Mouse (Mus musculus): ENCODE data around the gene Bnc1. TPM values are rescaled to one million over a fixed set of nuclear protein-coding genes. Genes with fewer than 3 reads are reported as not detected.

The Bnc1 gene
- polyA plus RNA-seq, 2 experiments from 2014 or later = not detected

- no peak for ATAC-seq
These were observed 18.2 kb downstream of the Bnc1 start for GRCm38 (mm10) chr7:81973939-81974338.

GRCm38 (mm10) chr7:81973339-81973738, 18.8 kb downstream of the Bnc1 start:
- ATAC-seq = no peak

GRCm38 (mm10) chr7:81968975-81969374, 23.1 kb downstream of the Bnc1 start:
- no peak for ATAC-seq

- no peak for ATAC-seq
These were observed 23.6 kb downstream of the Bnc1 start for GRCm38 (mm10) chr7:81968451-81968850.

GRCm38 (mm10) chr7:81966195-81966594, 25.9 kb downstream of the Bnc1 start:
- ATAC-seq = no peak

- ATAC-seq = peak; percentile 32
These were observed 32.4 kb downstream of the Bnc1 start for GRCm38 (mm10) chr7:81959704-81960103.

GRCm38 (mm10) chr7:81954208-81954846, 37.8 kb downstream of the Bnc1 start:
- ATAC-seq = peak; percentile 82

- ATAC-seq = no peak
These were observed 41.6 kb downstream of the Bnc1 start for GRCm38 (mm10) chr7:81950499-81950898.

GRCm38 (mm10) chr7:81945398-81945797, 46.7 kb downstream of the Bnc1 start:
- ATAC-seq = no peak

GRCm38 (mm10) chr7:81934806-81935205, 57.3 kb downstream of the Bnc1 start:
- ATAC-seq = no peak

GRCm38 (mm10) chr7:81934267-81934745, 57.8 kb downstream of the Bnc1 start, which contains the start of gene Hdgfl3:
TSS of gene Hdgfl3 (minus strand) at chr7:81934473.
- ATAC-seq = peak; percentile 30

GRCm38 (mm10) chr7:81933601-81934266, 58.4 kb downstream of the Bnc1 start:
- ATAC-seq = peak; percentile 37

- peak; percentile 4 for ATAC-seq
These were observed 59.0 kb downstream of the Bnc1 start for GRCm38 (mm10) chr7:81933061-81933600.

- ATAC-seq = peak; percentile 77
These were observed 59.5 kb downstream of the Bnc1 start for GRCm38 (mm10) chr7:81932521-81933045.

- ATAC-seq = peak; percentile 64
These were observed 63.1 kb downstream of the Bnc1 start for GRCm38 (mm10) chr7:81928998-81929397.

- peak; percentile 66 for ATAC-seq
These were observed 70.6 kb downstream of the Bnc1 start for GRCm38 (mm10) chr7:81921379-81921952.

GRCm38 (mm10) chr7:81920314-81920713, 71.8 kb downstream of the Bnc1 start:
- ATAC-seq = no peak

- ATAC-seq = no peak
These were observed 73.8 kb downstream of the Bnc1 start for GRCm38 (mm10) chr7:81918316-81918715.

Other genes starting within 250 kb of the Bnc1 start
- gene Ramac, start 229.4 kb downstream of the Bnc1 start, polyA plus RNA-seq (2017; shearing (Covaris generic)) = 100 to 1,000 TPM; 159 to 170 TPM
- 10 to 100 TPM; 71.6 to 82.9 TPM for gene 3110040N11Rik, start 202.8 kb downstream of the Bnc1 start, polyA plus RNA-seq (2017; shearing (Covaris generic))
- gene Btbd1, start 162.9 kb downstream of the Bnc1 start, polyA plus RNA-seq (2017; shearing (Covaris generic)) = 10 to 100 TPM; 13.4 to 23.6 TPM
- gene Gm10160, start 136.5 kb downstream of the Bnc1 start, polyA plus RNA-seq (2017; shearing (Covaris generic)) = not detected
- gene Tm6sf1, start 133.3 kb downstream of the Bnc1 start, polyA plus RNA-seq (2017; shearing (Covaris generic)) = 1 to 10 TPM; 7.7 to 9.4 TPM
- gene Hdgfl3, start 57.8 kb downstream of the Bnc1 start, polyA plus RNA-seq (2017; shearing (Covaris generic)) = 10 to 100 TPM in 1 of 2 experiments, 1 to 10 TPM in 1; 7.9 to 10.2 TPM
- gene Sh3gl3, start 181.5 kb upstream of the Bnc1 start, polyA plus RNA-seq (2017; shearing (Covaris generic)) = 1 to 10 TPM; 1.4 to 3.1 TPM